In the genomic region with DNA sequence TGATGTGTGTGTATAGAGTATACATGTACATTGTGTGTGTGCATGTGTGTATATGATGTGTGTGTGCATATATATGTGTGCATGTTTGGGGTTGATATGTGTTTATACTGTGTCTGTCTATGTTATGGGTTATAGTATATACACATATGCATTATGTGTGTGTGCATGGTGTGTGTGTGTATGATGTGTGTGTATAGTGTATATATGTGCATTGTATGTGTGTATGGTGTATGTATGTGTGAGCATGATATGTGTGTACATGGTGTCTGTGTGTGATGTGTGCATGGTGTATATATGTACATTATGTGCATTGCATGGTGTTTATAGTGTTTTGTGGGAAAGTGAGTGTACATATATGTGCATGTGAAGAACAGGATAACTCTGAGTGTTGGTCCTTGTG, we compare ENCODE assay signal across 26 mouse cellular contexts.
"Had no signal": no experiment of that assay in that cellular context is flagged by ENCODE, and none has a peak within 500 bp of the region (broad histone marks: within the 10 kb centered on the region; RNA-seq: fewer than 3 reads in every experiment).

No protein-coding gene starts in this region.

- ATAC-seq: hindbrain, postnatal 0 days; intestine, embryonic 16.5 days; liver, embryonic 12.5 days had no signal

- H3K9ac ChIP-seq: heart, embryonic 13.5 days; heart, embryonic 15.5 days; hindbrain, embryonic 13.5 days; hindbrain, embryonic 15.5 days; kidney, embryonic 15.5 days; limb, embryonic 13.5 days; limb, embryonic 15.5 days; liver, embryonic 12.5 days; liver, embryonic 14.5 days had no signal

- H3K27ac ChIP-seq: gastrocnemius, adult 2 months; heart, adult 2 months; heart, embryonic 13.5 days; heart, embryonic 15.5 days; hindbrain, embryonic 13.5 days; hindbrain, embryonic 15.5 days; hindbrain, postnatal 0 days; kidney, embryonic 15.5 days; limb, embryonic 13.5 days; limb, embryonic 15.5 days; liver, embryonic 12.5 days; liver, embryonic 14.5 days had no signal

- H3K27me3 ChIP-seq: heart, embryonic 13.5 days; heart, embryonic 15.5 days; hindbrain, embryonic 13.5 days; hindbrain, embryonic 15.5 days; kidney, embryonic 15.5 days; limb, embryonic 13.5 days; limb, embryonic 15.5 days; liver, embryonic 12.5 days had no signal

- H3K9me3 ChIP-seq: heart, embryonic 13.5 days; heart, embryonic 15.5 days; hindbrain, embryonic 13.5 days; hindbrain, embryonic 15.5 days; kidney, embryonic 15.5 days; limb, embryonic 13.5 days; limb, embryonic 15.5 days; liver, embryonic 12.5 days had no signal

- DNase-seq: gastrocnemius, adult 2 months; gastrocnemius, postnatal 10 days; gastrocnemius, postnatal 36 days; heart, adult 2 months; heart, postnatal 14 days; heart, postnatal 36 days; kidney, adult 11 months; kidney, adult 2 months; kidney, adult 9 months; kidney, postnatal 10 days; kidney, postnatal 36 days; layer of hippocampus, adult 9-11 months; layer of hippocampus, postnatal 36 days; left cerebral cortex, postnatal 4 days had no signal

- H3K36me3 ChIP-seq: heart, embryonic 13.5 days; heart, embryonic 15.5 days; hindbrain, embryonic 13.5 days; hindbrain, embryonic 15.5 days; kidney, embryonic 15.5 days; limb, embryonic 13.5 days; limb, embryonic 15.5 days; liver, embryonic 12.5 days had no signal

- H3K4me3 ChIP-seq: gastrocnemius, adult 2 months; heart, adult 2 months; heart, embryonic 13.5 days; heart, embryonic 15.5 days; hindbrain, embryonic 13.5 days; hindbrain, embryonic 15.5 days; kidney, embryonic 15.5 days; limb, embryonic 13.5 days; limb, embryonic 15.5 days; liver, embryonic 12.5 days had no signal

- H3K4me1 ChIP-seq: heart, embryonic 13.5 days; heart, embryonic 15.5 days; hindbrain, embryonic 13.5 days; hindbrain, embryonic 15.5 days; kidney, embryonic 15.5 days; limb, embryonic 13.5 days; limb, embryonic 15.5 days; liver, embryonic 12.5 days had no signal

- H3K4me2 ChIP-seq: heart, embryonic 11.5 days; heart, embryonic 13.5 days; heart, embryonic 15.5 days; hindbrain, embryonic 13.5 days; hindbrain, embryonic 15.5 days; kidney, embryonic 15.5 days; limb, embryonic 13.5 days; limb, embryonic 15.5 days; liver, embryonic 12.5 days had no signal
